Mouse (Mus musculus) intestine, postnatal 0 days (tissue): ENCODE measurements around the gene Rtf1. TPM values are rescaled to one million over a fixed set of nuclear protein-coding genes. Genes with fewer than 3 reads are reported as not detected.

ENCODE experiments used
- ATAC-seq: fragments of 200-750 bp; cut with Nextera tagmentation; 2 replicates; pipeline ENCODE4 v1.8.0; 2017; ENCODE audit warnings: mild to moderate bottlenecking, moderate TSS enrichment, moderate library complexity
- H3K27ac ChIP-seq: fragments of 300-500 bp; sonication (generic); 2 replicates; pipeline ENCODE4 v1.5.1; 2014; ENCODE audit warnings: mild to moderate bottlenecking, low read depth, low read length, moderate library complexity
- H3K27me3 ChIP-seq: fragments of 300-500 bp; sonication (generic); replicated peaks from 2 replicates; pipeline ENCODE4 v1.6.1; 2014; ENCODE audit warnings: low read length, mixed read lengths; ENCODE audit not compliant: control insufficient read depth, insufficient read depth
- H3K36me3 ChIP-seq: fragments of 300-500 bp; sonication (generic); 2 replicates; pipeline ENCODE4 v1.6.1; 2014; ENCODE audit warnings: mild to moderate bottlenecking, moderate library complexity; ENCODE audit not compliant: control insufficient read depth, insufficient read depth
- H3K4me1 ChIP-seq: fragments of 300-500 bp; sonication (generic); replicated peaks from 2 replicates; pipeline ENCODE4 v1.6.1; 2014; ENCODE audit warnings: antibody characterized with exemption, low read length, mixed read lengths; ENCODE audit not compliant: control insufficient read depth, insufficient read depth
- H3K4me2 ChIP-seq: fragments of 300-500 bp; sonication (generic); replicated peaks from 2 replicates; pipeline ENCODE4 v1.6.1; 2014; ENCODE audit warnings: low read depth, mild to moderate bottlenecking, moderate library complexity
- H3K4me3 ChIP-seq: fragments of 300-500 bp; sonication (generic); 2 replicates; pipeline ENCODE4 v1.5.1; 2014; ENCODE audit warnings: low read depth, low read length
- H3K9ac ChIP-seq: fragments of 300-500 bp; sonication (generic); 2 replicates; pipeline ENCODE4 v1.6.1; 2014; ENCODE audit warnings: mild to moderate bottlenecking, low read depth, low read length
- H3K9me3 ChIP-seq: fragments of 300-500 bp; sonication (generic); 2 replicates; pipeline ENCODE4 v1.6.1; 2016; ENCODE audit warnings: mixed run types; ENCODE audit not compliant: control insufficient read depth
- CTCF ChIP-seq: sonication (generic); IDR thresholded peaks from 2 replicates; pipeline ENCODE4 v1.5.1; 2016; ENCODE audit warnings: low read depth, mild to moderate bottlenecking, control low read depth, antibody characterized with exemption, moderate library complexity
- WGBS: fragments of 180-500 bp; shearing (Covaris S2); extraction: QIAGEN DNeasy Blood & Tissue Kit; methylation state at CpG from one replicate; pipeline ENCODE4 v1.1.7; 2014; 5-methylcytosine and 5-hydroxymethylcytosine counted together
- polyA plus RNA-seq: library from polyadenylated mRNA; unstranded; fragments of >200 nt; fragmentation: Nextera tagmentation; extraction: Ambion mirVana; gene quantifications from 2 replicates; pipeline ENCODE4 v1.2.1, GENCODE M21; 2015

Rtf1 gene
- polyA plus RNA-seq, 1 experiment from 2014 or later, result 29.4 TPM

DNA sequence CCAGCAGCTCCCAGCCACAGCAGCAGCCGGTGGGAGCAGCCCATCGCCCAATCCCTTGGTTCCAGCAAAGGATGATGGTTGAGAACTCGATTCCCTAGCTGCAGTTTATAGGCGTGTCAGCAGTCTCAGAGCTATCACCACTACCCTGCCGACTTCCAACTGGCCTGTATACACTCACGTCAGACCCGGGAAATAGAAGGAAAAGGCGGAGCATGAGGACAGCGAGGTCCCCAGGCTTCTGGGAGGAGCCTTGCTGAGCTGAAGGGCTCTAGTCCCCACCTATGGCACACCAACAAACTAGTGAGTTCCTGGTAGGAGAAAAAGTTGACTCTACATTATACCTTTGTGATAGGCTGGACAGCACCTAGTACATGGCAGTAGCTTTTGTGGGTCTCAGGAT lies 85.4 kb downstream of the Rtf1 start, which contains the start of gene Ltk:
Ltk (minus strand) TSS at position 181 of the 400 bp plus-strand sequence.
- H3K36me3 ChIP-seq, result peaks cover 17% of the 10 kb centered on the region
- H3K4me1 ChIP-seq, result peaks cover 3% of the 10 kb centered on the region; the same call in 1 of the 2 replicates
- H3K9me3 ChIP-seq, result no peaks in the 10 kb centered on the region
- H3K27ac ChIP-seq, result no peak within 1 kb of the TSS
- 0 out of 2 replicates have a peak within 1 kb of the TSS, but pooled peaks have one; percentile 77 for H3K4me3 ChIP-seq
- H3K4me2 ChIP-seq, result no peak within 1 kb of the TSS
- no peak within 1 kb of the TSS for H3K9ac ChIP-seq
- WGBS, result 13% methylated on average over 9 of the region's 9 CpGs
- no peak for ATAC-seq
- peaks cover 25% of the 10 kb centered on the region for H3K27me3 ChIP-seq
- no peak for TF ChIP-seq CTCF

DNA sequence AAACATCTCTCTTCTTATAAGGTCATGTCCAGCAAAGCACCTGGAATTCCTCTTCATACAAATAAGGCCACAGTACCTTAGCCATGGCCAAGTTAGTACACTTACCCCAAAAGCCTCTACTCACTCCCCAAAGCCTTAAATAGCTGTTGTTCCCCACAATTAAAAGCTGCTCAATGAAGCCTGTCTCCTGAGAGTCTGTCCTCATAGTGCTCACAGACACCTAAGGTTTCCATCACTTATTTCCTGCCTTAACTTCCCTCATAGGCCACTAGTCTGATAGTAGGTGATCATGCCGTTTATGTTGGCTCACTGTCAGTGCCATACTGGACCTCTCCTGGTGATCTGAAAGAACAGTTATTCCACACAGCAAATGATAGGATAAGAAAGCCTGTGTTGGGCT lies 87.4 kb downstream of the Rtf1 start:
- TF ChIP-seq CTCF, result no peak
- ATAC-seq, result no peak
- 69% methylated on average over 1 of the region's 1 CpGs for WGBS

DNA sequence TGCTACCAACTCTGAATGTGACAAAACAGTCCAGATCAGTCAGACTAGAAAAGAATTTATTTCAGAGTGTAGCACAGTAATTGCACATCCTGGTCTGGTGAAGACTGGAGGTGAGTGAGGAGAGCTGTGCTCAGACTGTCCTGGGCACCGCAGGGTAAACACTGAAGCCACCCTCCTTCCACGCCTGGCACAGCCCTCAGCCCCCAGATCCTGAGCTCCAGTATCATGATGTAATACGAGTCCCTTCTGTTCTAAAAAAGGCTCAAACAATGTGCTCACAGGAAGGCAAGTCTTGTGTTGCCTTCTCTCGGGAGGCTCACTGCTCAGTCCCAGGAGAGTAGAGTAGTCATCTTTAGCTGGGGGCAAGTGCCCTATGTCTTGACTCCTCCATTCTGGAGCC lies 89.1 kb downstream of the Rtf1 start:
- Histone ChIP-seq H3K9ac (no peak overlapping the region), H3K27me3 (peaks cover 7% of the 10 kb centered on the region), H3K36me3 (peaks cover 33% of the 10 kb centered on the region), H3K9me3 (no peaks in the 10 kb centered on the region), H3K4me2 (no peak overlapping the region), H3K27ac (no peak overlapping the region), H3K4me3 (no peak overlapping the region), H3K4me1 (no peaks in the 10 kb centered on the region)
- no peak for TF ChIP-seq CTCF
- WGBS, result 78% methylated on average over 4 of the region's 4 CpGs
- no peak for ATAC-seq

More for the DNA sequence above, 87.4 kb downstream of the Rtf1 start:
- no peak overlapping the region for H3K27ac ChIP-seq
- peaks cover 3% of the 10 kb centered on the region; the same call in 1 of the 2 replicates for H3K4me1 ChIP-seq
- H3K9me3 ChIP-seq, result no peaks in the 10 kb centered on the region
- peaks cover 22% of the 10 kb centered on the region for H3K27me3 ChIP-seq
- no peak overlapping the region for H3K4me2 ChIP-seq
- H3K4me3 ChIP-seq, result no peak overlapping the region
- H3K36me3 ChIP-seq, result peaks cover 21% of the 10 kb centered on the region
- H3K9ac ChIP-seq, result no peak overlapping the region

DNA sequence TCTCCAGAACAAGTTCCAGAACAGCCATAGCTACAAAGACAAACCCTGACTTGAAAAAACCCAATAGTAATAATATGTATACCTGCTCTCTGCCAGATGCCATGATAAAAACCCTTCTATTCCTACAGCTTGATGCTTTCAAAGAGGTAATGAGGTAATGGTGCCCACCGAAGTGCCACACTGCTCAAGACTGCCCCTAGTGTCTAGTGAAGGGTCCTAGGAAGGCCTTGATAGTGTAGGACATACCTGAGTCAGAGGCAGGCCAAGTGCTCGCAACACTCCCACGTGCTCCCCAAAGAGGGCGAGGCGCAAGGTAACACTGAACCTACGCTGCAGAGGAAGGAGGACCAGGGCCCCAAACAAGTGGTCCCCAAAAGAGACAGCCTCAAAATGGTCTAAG lies 92.4 kb downstream of the Rtf1 start:
- 0 out of 2 replicates have a peak, but pooled peaks have one; percentile 36 for ATAC-seq
- 91% methylated on average over 6 of the region's 6 CpGs for WGBS

More for the DNA sequence above, 92.4 kb downstream of the Rtf1 start:
- TF ChIP-seq CTCF, result peak; percentile 55
- Histone ChIP-seq H3K9me3 (no peaks in the 10 kb centered on the region), H3K4me3 (no peak overlapping the region), H3K9ac (no peak overlapping the region), H3K36me3 (peaks cover 64% of the 10 kb centered on the region), H3K4me2 (no peak overlapping the region), H3K27ac (no peak overlapping the region), H3K27me3 (no peaks in the 10 kb centered on the region), H3K4me1 (no peaks in the 10 kb centered on the region)

Other genes starting within 250 kb of the Rtf1 start
- gene Ino80, start 197.4 kb upstream of the Rtf1 start, polyA plus RNA-seq, result 2.4 and 2.6 TPM in 2 replicates
- gene Exd1, start 127.4 kb upstream of the Rtf1 start, polyA plus RNA-seq, result 0.38 TPM in 2 replicates
- gene Chp1, start 127.4 kb upstream of the Rtf1 start, polyA plus RNA-seq, result 73.2 and 76.1 TPM in 2 replicates
- 15.6 and 18.7 TPM in 2 replicates for gene Nusap1, start 56.8 kb upstream of the Rtf1 start, polyA plus RNA-seq
- gene Oip5, start 56.6 kb upstream of the Rtf1 start, polyA plus RNA-seq, result 6.6 and 6.7 TPM in 2 replicates
- 24.3 and 26.6 TPM in 2 replicates for gene Ndufaf1, start 12.2 kb upstream of the Rtf1 start, polyA plus RNA-seq
- gene Itpka, start 67.3 kb downstream of the Rtf1 start, polyA plus RNA-seq, result 5.3 and 6.2 TPM in 2 replicates
- gene Ltk, start 85.4 kb downstream of the Rtf1 start, polyA plus RNA-seq, result 1.5 and 1.6 TPM in 2 replicates
- 8.2 and 10.7 TPM in 2 replicates for gene Rpap1, start 112.5 kb downstream of the Rtf1 start, polyA plus RNA-seq
- 4.5 and 5.6 TPM in 2 replicates for gene Tyro3, start 122.7 kb downstream of the Rtf1 start, polyA plus RNA-seq
- gene Mga, start 222.2 kb downstream of the Rtf1 start, polyA plus RNA-seq, result 8.9 and 11.2 TPM in 2 replicates